Mouse (Mus musculus) erythroblast, embryonic 14.5 days (primary cell): ENCODE data around the gene Lztr1.
"Not testable (repeated sequence)": the region's sequence is repeated elsewhere in the genome, so short reads cannot be mapped to it uniquely, and the experiment has no call there.

ENCODE experiments used
- GATA1 ChIP-seq: IDR thresholded peaks from 2 replicates; pipeline ENCODE4 v1.6.1; 2012; ENCODE audit warnings: low read length, inconsistent platforms, mixed read lengths
- TAL1 ChIP-seq: IDR thresholded peaks from 3 replicates; pipeline ENCODE4 v1.6.1; 2012; ENCODE audit warnings: low read length, inconsistent platforms, mixed read lengths

GRCm38 (mm10) chr16:17508031-17508430 lies 457 bp upstream of the Lztr1 start:
- not testable (repeated sequence) for TF ChIP-seq TAL1, GATA1
